Mouse (Mus musculus) embryonic facial prominence, embryonic 12.5 days (tissue): ENCODE data around the gene Cfdp1. TPM values are rescaled to one million over a fixed set of nuclear protein-coding genes. Genes with fewer than 3 reads are reported as not detected.
A peak's percentile ranks its signal among the peaks of the same experiment; 100 is the strongest.

Source experiments
- ATAC-seq: fragments of 200-750 bp; cut with Nextera tagmentation; 2 replicates; pipeline ENCODE4 v1.8.0; 2017; ENCODE audit not compliant: insufficient number of reproducible peaks, insufficient read depth, low FRiP score, low TSS enrichment
- H3K27ac ChIP-seq: fragments of 300-500 bp; sonication (generic); 2 replicates; pipeline ENCODE4 v1.5.1; 2016; ENCODE audit warnings: mild to moderate bottlenecking
- H3K27me3 ChIP-seq: fragments of 300-500 bp; sonication (generic); 2 replicates; pipeline ENCODE4 v1.6.1; 2016; ENCODE audit warnings: mild to moderate bottlenecking, moderate library complexity
- H3K36me3 ChIP-seq: fragments of 300-500 bp; sonication (generic); 2 replicates; pipeline ENCODE4 v1.6.1; 2016; ENCODE audit warnings: mild to moderate bottlenecking
- H3K4me1 ChIP-seq: fragments of 300-500 bp; sonication (generic); 2 replicates; pipeline ENCODE4 v1.6.1; 2016
- H3K4me2 ChIP-seq: fragments of 300-500 bp; sonication (generic); replicated peaks from 2 replicates; pipeline ENCODE4 v1.6.1; 2016; ENCODE audit warnings: mild to moderate bottlenecking, moderate library complexity
- H3K4me3 ChIP-seq: fragments of 300-500 bp; sonication (generic); 2 replicates; pipeline ENCODE4 v1.5.1; 2016; ENCODE audit warnings: mild to moderate bottlenecking
- H3K9ac ChIP-seq: fragments of 300-500 bp; sonication (generic); 2 replicates; pipeline ENCODE4 v1.6.1; 2016; ENCODE audit warnings: mild to moderate bottlenecking, moderate library complexity
- H3K9me3 ChIP-seq: fragments of 300-500 bp; sonication (generic); 2 replicates; pipeline ENCODE4 v1.6.1; 2016; ENCODE audit warnings: mild to moderate bottlenecking, moderate library complexity
- WGBS: fragments of 180-500 bp; shearing (Covaris S2); methylation state at CpG from one replicate; pipeline ENCODE4 v1.1.7; 2016; 5-methylcytosine and 5-hydroxymethylcytosine counted together
- polyA plus RNA-seq: library from polyadenylated mRNA; unstranded; fragments of >200 nt; fragmentation: Nextera tagmentation; extraction: Ambion mirVana; gene quantifications from 2 replicates; pipeline ENCODE4 v1.2.1, GENCODE M21; 2016

Cfdp1 gene
- polyA plus RNA-seq, 1 experiment from 2014 or later = 250 TPM

DNA sequence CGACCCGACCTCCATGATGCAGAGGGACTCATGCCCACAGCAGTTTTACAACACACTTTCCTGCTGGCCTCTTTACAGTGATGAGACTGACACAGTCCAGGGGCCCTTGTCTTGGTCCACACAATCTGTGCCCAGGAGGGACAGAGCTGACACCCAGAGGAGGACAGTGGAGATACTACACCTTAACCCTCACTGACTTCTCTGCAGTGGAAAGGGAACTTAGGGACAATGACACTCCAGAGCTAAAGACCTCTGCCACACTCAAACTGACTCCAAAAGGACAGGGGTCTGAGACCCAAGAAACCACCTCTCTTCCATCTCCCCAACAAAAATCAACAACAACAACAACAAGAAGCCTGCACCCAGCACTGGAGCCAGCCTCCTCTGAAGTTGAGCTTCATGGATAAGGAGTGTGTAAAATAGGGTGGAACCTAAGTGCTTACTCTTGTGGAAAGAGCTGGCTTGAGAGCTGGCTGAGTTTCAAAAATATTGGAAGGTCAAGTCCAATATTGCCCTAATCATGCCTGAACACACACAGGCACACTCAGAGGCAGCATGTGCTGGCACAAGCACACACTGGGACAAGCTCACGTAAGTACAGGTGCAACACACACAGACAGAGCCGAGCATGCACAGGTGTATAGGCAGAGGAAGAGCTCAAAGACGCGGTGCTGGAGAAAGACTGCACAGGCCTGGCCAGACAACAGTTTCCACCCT is 119.7 kb downstream of the Cfdp1 start:
- no peak overlapping the region; the same call in 1 of the 2 replicates for H3K9ac ChIP-seq
- peaks cover 77% of the 10 kb centered on the region for H3K4me1 ChIP-seq
- no peak for ATAC-seq
- WGBS = 43% methylated on average over 6 of the region's 6 CpGs
- no peaks in the 10 kb centered on the region for H3K9me3 ChIP-seq
- H3K27ac ChIP-seq = peak overlapping the region; percentile 87
- peak overlapping the region; percentile 78 for H3K4me2 ChIP-seq
- no peak overlapping the region for H3K4me3 ChIP-seq
- no peaks in the 10 kb centered on the region for H3K36me3 ChIP-seq
- H3K27me3 ChIP-seq = no peaks in the 10 kb centered on the region

DNA sequence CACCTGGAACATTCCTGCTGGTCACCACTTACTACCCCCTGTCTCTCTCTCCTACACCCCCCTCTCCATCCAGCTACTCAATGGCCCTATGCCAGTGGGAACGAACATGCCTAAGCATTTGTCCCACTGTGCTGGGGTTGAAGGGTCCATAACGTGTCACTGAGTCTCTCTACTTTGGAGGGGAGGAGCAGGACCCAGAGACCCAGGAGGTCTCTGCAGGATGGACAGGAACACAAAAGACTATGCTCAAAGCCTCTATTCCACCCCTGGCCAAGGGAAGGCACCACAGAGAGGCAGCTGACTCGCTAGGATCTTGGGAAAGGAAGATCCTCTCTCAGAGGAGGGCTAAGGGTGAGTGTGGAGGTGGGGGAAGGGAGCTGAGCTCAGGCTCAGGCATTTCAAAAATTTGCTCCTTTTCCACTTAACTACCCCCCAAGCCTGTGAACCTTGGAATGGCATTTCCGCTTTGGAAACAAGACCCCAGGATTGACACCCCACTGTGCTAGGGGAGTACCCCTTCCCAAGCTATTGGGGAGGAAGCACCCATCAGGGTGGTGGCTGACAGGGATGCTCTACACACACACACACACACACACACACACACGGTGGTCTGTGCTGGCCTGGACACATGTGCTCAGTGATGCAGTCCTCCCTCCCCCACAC is 120.4 kb downstream of the Cfdp1 start:
- H3K36me3 ChIP-seq = no peaks in the 10 kb centered on the region
- H3K9me3 ChIP-seq = no peaks in the 10 kb centered on the region
- H3K4me2 ChIP-seq = peak overlapping the region; percentile 78
- H3K4me3 ChIP-seq = no peak overlapping the region
- no peak overlapping the region; the same call in none of the 2 replicates for H3K9ac ChIP-seq
- H3K4me1 ChIP-seq = peaks cover 71% of the 10 kb centered on the region
- H3K27ac ChIP-seq = peak overlapping the region; percentile 87
- H3K27me3 ChIP-seq = no peaks in the 10 kb centered on the region
- 2% methylated on average over 5 of the region's 5 CpGs for WGBS
- ATAC-seq = peak; percentile 23; the same call in 1 of the 2 replicates

DNA sequence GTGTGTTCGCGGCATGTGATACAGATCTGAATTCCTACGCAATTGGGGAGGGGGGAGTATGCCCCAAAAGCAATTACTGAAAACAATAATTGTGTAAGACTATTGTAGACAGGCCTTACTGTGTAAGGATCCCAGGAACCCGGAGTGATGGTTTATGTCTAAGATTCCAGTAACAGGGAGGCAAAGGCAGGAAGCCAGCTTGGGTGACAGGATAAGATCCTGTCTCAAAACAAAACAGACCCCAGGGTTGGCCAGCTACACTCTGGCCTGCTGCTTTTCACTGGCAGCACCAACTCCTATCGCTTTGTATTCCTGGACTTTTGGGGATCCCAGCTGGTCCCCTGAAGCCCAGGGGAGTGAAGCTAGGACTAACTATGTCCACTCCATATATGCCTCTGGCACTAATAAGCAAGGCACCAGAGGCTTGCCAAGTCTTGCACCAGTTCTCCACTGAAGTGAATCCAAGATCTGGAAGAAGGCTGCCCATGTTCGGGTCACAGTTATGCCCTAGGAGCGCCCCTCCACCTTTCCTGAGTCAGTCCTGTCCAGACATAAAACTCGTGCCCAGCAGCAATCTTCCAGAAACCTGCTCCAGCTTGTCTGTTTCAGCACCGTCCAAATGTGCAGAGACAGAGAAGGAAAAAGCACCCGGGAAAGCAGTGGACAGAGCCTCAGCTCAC is 121.5 kb downstream of the Cfdp1 start:
- Histone ChIP-seq H3K4me2 (peak overlapping the region; percentile 78), H3K4me3 (peak overlapping the region; percentile 75), H3K36me3 (no peaks in the 10 kb centered on the region), H3K9me3 (no peaks in the 10 kb centered on the region), H3K4me1 (peaks cover 70% of the 10 kb centered on the region), H3K27me3 (no peaks in the 10 kb centered on the region), H3K27ac (peak overlapping the region; percentile 87), H3K9ac (peak overlapping the region; percentile 21; the same call in 1 of the 2 replicates)
- 19% methylated on average over 10 of the region's 10 CpGs for WGBS
- ATAC-seq = no peak

DNA sequence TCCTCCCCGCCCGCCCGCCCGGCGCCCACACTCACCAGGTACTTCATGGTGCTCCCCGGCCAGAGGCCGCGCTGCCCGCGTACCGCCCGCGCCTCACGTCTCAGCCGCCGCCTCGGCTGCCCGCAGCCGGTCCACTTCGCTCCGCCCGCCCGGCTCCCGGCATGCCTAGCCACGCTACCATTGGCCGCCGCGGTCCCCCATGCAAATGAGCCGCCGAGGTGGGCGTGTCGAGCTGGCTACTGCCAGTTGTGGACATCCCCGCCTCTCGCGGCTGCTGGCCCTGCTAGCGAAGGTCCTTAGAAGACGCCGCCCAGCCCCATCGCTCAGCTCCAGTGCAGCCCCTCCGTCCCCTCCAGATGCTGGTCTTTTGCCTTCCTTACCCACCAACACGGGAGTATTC is 122.1 kb downstream of the Cfdp1 start:
- Histone ChIP-seq H3K27me3 (no peaks in the 10 kb centered on the region), H3K36me3 (no peaks in the 10 kb centered on the region), H3K9ac (peak overlapping the region; percentile 88), H3K4me1 (peaks cover 70% of the 10 kb centered on the region), H3K27ac (peak overlapping the region; percentile 87), H3K9me3 (no peaks in the 10 kb centered on the region), H3K4me2 (peak overlapping the region; percentile 78), H3K4me3 (peak overlapping the region; percentile 75)
- peak; percentile 84 for ATAC-seq
- WGBS = under 1% methylated on average over 31 of the region's 41 CpGs

DNA sequence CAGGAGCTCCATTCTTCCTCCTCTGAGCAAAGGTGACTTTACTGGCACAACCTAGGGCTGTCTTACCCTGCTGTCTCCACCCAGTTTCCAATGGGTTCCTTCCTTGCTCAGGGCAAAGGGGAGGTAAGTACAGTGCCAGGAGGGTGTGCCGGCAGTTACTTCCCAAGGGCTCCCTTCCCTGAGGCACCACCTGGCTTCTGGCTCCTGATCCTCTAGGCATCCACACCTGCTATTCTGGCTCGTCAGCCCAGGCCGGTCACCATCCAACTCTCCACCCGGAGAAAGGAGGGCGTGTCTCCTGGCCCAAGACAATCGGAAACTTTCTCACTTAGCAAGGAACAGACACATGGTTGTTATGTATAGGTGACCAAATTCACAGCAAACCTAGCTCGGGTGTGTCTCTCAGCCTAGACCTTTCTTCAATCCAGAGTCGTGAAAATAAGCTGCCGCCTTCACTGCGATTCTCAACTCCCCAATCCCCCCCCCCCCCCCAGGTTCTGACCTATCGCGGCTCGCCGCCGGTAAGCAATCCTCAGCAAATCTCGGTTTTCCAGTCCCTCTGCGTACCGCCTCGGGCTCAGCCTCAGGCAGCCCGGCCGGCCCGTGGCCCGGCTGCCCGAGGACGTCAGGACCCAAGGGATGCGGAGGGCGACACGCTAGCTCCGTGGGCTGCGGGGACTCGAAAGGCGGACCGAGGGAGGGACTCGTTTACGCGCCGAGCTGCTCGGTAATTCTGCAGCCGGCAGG is 122.7 kb downstream of the Cfdp1 start:
- WGBS = under 1% methylated on average over 39 of the region's 39 CpGs

DNA sequence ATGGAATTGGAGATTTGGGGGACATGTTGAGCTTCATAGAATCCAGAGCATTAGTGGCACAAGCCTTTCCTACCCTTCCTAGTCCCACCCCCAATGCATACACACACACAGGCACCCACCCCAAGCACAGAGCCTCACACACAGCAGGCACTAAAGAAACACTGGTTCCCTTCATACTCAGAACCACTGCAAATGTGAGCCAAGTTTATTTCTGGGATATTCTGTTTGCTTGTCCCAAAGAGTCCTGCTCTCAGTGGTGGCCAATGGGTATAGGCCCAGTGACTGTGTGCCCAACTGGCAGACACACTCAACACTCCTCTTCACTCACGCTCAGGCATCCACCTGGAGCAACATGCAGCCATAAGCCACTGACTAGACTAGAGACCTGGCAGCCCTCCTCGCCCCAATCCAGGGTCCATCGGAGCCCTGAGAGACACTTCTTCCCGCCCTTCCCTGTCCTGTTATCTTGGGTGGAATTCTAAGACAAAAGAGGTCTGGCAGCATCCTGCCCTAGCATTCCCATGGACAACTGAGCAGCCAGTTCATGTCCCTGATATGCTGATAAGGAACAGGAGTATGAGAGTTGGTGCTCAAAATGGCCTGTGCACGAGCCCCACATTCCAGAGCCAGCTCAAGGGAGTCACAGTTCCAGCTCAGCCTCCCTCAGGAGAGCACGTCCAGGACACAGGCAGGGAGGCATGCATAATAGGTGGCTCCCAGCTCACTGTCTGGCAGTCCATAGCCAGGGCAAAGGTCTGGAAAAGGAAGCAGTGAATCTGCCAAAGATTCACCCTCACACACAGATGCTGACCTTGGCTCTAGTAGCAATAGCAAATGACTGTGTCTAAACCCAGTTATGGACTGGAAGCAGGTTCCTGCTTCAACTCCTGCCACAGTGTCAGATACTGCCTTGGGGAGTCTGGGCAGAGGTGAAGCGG is 124.6 kb downstream of the Cfdp1 start:
- H3K36me3 ChIP-seq = no peaks in the 10 kb centered on the region
- H3K9ac ChIP-seq = no peak overlapping the region
- no peak overlapping the region for H3K4me3 ChIP-seq
- H3K27ac ChIP-seq = no peak overlapping the region
- no peaks in the 10 kb centered on the region for H3K9me3 ChIP-seq
- ATAC-seq = no peak
- no peaks in the 10 kb centered on the region for H3K27me3 ChIP-seq
- no peak overlapping the region for H3K4me2 ChIP-seq
- 64% methylated on average over 7 of the region's 7 CpGs for WGBS
- peaks cover 60% of the 10 kb centered on the region for H3K4me1 ChIP-seq

More for the DNA sequence above, 122.7 kb downstream of the Cfdp1 start:
- H3K27me3 ChIP-seq = no peaks in the 10 kb centered on the region
- peak overlapping the region; percentile 87 for H3K27ac ChIP-seq
- no peaks in the 10 kb centered on the region for H3K36me3 ChIP-seq
- H3K9ac ChIP-seq = peak overlapping the region; percentile 88
- H3K4me3 ChIP-seq = peak overlapping the region; percentile 75
- peak; percentile 25; the same call in 1 of the 2 replicates for ATAC-seq
- peaks cover 69% of the 10 kb centered on the region for H3K4me1 ChIP-seq
- H3K4me2 ChIP-seq = peak overlapping the region; percentile 78
- H3K9me3 ChIP-seq = no peaks in the 10 kb centered on the region

DNA sequence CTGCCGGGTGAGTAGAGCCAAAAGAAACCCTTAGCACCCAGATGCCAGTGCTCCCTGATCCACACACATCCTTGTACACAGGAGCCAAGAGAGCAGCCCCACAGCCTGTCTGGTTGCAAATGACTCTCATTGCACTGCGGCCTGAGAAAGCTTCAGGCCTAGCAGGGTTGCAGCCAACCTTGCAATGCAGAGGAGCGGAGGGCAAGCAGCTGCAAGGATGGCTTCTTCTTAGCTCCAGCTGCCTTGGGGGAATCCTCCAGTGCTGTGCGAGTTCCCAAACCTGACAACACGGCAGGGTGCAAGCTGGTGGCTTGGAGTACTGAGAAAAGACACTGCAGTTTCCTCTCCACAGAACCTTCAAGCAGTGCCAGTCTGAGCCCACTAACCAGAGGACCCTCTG is 125.6 kb downstream of the Cfdp1 start:
- no peak overlapping the region for H3K27ac ChIP-seq
- no peaks in the 10 kb centered on the region for H3K9me3 ChIP-seq
- H3K4me3 ChIP-seq = no peak overlapping the region
- H3K36me3 ChIP-seq = no peaks in the 10 kb centered on the region
- no peak for ATAC-seq
- WGBS = 67% methylated on average over 5 of the region's 5 CpGs
- H3K4me1 ChIP-seq = peaks cover 50% of the 10 kb centered on the region
- H3K4me2 ChIP-seq = no peak overlapping the region
- H3K27me3 ChIP-seq = no peaks in the 10 kb centered on the region
- H3K9ac ChIP-seq = no peak overlapping the region

DNA sequence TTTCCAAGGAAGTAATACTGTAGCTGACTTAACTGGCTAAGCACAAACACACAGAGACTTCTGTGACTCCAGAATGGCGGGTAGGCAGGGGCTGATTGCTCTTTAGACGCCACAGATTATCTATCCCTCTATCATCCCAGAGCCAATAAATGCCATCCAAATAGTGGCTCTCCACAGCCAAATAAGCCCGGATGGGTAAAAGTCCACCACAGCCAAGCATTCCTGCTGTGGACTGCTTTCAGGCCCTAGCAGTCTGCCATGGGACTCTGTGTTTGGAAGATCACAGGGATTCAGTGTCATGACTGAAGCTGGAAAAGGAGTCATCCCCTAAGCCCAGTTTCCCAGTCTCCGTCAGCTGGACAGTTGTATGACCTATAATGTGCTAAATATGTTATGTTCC is 126.5 kb downstream of the Cfdp1 start:
- Histone ChIP-seq H3K36me3 (no peaks in the 10 kb centered on the region), H3K27me3 (no peaks in the 10 kb centered on the region), H3K9ac (no peak overlapping the region), H3K4me3 (no peak overlapping the region), H3K4me1 (peaks cover 40% of the 10 kb centered on the region), H3K4me2 (no peak overlapping the region), H3K27ac (no peak overlapping the region), H3K9me3 (no peaks in the 10 kb centered on the region)
- WGBS = 79% methylated on average over 4 of the region's 4 CpGs
- no peak for ATAC-seq

DNA sequence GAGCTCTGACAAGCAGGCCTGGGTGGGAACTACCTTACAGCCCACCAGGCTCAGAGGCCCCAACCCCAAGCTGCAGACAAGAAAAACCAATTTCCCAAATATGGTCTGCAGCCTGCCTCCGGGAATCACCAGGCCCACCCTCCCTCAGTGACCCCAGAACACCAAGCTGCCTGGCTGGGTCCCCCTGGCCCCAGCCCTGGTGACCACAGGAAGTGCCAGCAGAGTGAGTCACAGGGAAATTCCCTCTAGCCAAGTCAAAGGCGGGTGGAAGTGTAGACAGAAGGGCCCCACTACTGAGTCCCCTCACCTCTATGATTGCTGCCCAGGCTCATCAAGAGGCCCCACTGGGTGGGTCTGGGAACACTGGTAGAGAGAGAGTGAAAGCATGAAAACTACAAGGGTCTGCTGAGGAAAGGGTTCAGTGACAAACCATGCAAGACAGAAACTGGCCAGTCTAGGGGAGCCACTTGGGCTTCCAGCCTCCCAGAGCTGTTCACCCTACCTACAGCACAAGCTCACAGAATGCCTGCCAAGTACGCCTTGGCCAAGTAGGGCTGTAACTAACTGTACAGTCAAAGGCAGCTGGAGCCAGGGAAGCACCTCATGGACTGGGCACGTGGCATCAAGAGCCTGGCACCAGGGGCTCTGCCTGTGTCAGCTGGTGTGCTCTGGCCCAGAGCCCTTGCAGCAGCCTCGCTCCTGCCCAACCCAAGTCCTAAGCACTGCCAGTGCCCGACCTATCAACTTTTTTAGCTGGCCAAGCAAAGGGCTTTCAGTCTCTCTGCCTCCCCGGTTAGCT is 127.8 kb downstream of the Cfdp1 start:
- no peaks in the 10 kb centered on the region for H3K9me3 ChIP-seq
- H3K27ac ChIP-seq = peak overlapping the region; percentile 48; the same call in 1 of the 2 replicates
- ATAC-seq = no peak
- H3K27me3 ChIP-seq = no peaks in the 10 kb centered on the region
- H3K36me3 ChIP-seq = no peaks in the 10 kb centered on the region
- no peak overlapping the region for H3K4me2 ChIP-seq
- peaks cover 34% of the 10 kb centered on the region for H3K4me1 ChIP-seq
- H3K9ac ChIP-seq = no peak overlapping the region
- WGBS = 63% methylated on average over 7 of the region's 7 CpGs
- no peak overlapping the region for H3K4me3 ChIP-seq

DNA sequence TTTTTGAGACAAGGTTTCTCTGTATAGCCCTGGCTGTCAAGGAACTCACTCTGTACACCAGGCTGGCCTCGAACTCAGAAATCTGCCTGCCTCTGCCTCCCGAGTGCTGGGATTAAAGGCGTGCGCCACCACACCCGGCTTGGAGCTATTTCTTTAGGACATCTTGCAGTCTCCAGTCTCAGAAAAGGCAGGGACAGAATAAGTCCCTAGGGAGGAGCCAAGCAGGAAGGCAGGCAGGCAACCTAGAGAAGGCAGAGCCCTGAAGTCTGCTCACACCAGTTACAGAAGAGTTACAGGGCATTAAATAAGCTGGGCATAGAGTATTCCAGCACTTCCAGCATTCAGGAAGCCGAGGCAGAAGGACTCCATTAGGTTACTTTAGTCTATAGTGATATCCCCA is 128.8 kb downstream of the Cfdp1 start:
- Histone ChIP-seq H3K9me3 (no peaks in the 10 kb centered on the region), H3K27me3 (no peaks in the 10 kb centered on the region), H3K4me2 (no peak overlapping the region), H3K36me3 (peaks cover 8% of the 10 kb centered on the region), H3K9ac (no peak overlapping the region), H3K27ac (no peak overlapping the region), H3K4me3 (no peak overlapping the region), H3K4me1 (peaks cover 25% of the 10 kb centered on the region)
- 91% methylated on average over 6 of the region's 6 CpGs for WGBS
- no peak for ATAC-seq
